Mouse (Mus musculus) liver, adult 2 months (tissue): ENCODE data around the gene Scgb1c1. TPM values are rescaled to one million over a fixed set of nuclear protein-coding genes. Genes with fewer than 3 reads are reported as not detected.

Source experiments
- DNase-seq: peaks from one replicate; pipeline ENCODE4 v3.0.0-alpha.2; 2011; ENCODE audit warnings: low read depth, low spot score; ENCODE audit errors: extremely low read depth
- H3K27ac ChIP-seq: fragments of 200-500 bp; replicated peaks from 2 replicates; pipeline ENCODE4 v1.5.1; 2012; ENCODE audit warnings: low read depth, mild to moderate bottlenecking, control low read depth, inconsistent platforms, low read length; ENCODE audit not compliant: insufficient read depth
- H3K27me3 ChIP-seq: fragments of 200-500 bp; 2 replicates; pipeline ENCODE4 v1.6.1; 2012; ENCODE audit warnings: mild to moderate bottlenecking, moderate library complexity, low read length, inconsistent platforms; ENCODE audit not compliant: control insufficient read depth, insufficient read depth
- H3K36me3 ChIP-seq: fragments of 200-500 bp; 2 replicates; pipeline ENCODE4 v1.6.1; 2012; ENCODE audit warnings: low read length, inconsistent platforms; ENCODE audit not compliant: control insufficient read depth, insufficient read depth
- H3K4me1 ChIP-seq: fragments of 200-500 bp; 2 replicates; pipeline ENCODE4 v1.6.1; 2011; ENCODE audit warnings: low read length; ENCODE audit not compliant: control insufficient read depth, insufficient read depth
- H3K4me3 ChIP-seq: fragments of 200-500 bp; 2 replicates; pipeline ENCODE4 v1.5.1; 2011; ENCODE audit warnings: low read depth, mild to moderate bottlenecking, control low read depth, low read length, moderate library complexity; ENCODE audit not compliant: insufficient read depth
- H3K79me2 ChIP-seq: fragments of 200-500 bp; 2 replicates; pipeline ENCODE4 v1.6.1; 2012; ENCODE audit warnings: inconsistent platforms, mild to moderate bottlenecking, low read length, moderate library complexity; ENCODE audit not compliant: control insufficient read depth, insufficient read depth
- H3K9ac ChIP-seq: fragments of 200-500 bp; 2 replicates; pipeline ENCODE4 v1.6.1; 2012; ENCODE audit warnings: low read depth, mild to moderate bottlenecking, control low read depth, inconsistent platforms, low read length
- CTCF ChIP-seq: fragments of 200-500 bp; IDR thresholded peaks from 2 replicates; pipeline ENCODE4 v1.5.1; 2011; ENCODE audit warnings: low read depth, low read length, control low read depth
- POLR2A ChIP-seq: fragments of 200-500 bp; IDR thresholded peaks from 2 replicates; pipeline ENCODE4 v1.6.1; 2011; ENCODE audit warnings: low read length, control low read depth; ENCODE audit not compliant: insufficient read depth; ENCODE audit errors: extremely low read depth
- WGBS: fragments of 180-500 bp; shearing (Covaris S2); methylation state at CpG from one replicate; pipeline ENCODE4 v1.1.7; 2018; 5-methylcytosine and 5-hydroxymethylcytosine counted together
- polyA plus RNA-seq: library from polyadenylated mRNA; depleted of rRNA; stranded (reverse); fragments of >200 nt; gene quantifications from 2 replicates; pipeline ENCODE4 v1.2.3, GENCODE M21; 2012
- total RNA-seq: library from RNA; depleted of rRNA; stranded (reverse); fragments of >200 nt; gene quantifications from 2 replicates; pipeline ENCODE4 v1.2.3, GENCODE M21; 2014

The Scgb1c1 gene
- total and polyA plus RNA-seq, 2 experiments, result 0.46 to 1.0 TPM

- Histone ChIP-seq H3K27ac (no peak overlapping the region), H3K4me1 (0 out of 2 replicates have a peak, but pooled peaks cover 4% of the 10 kb centered on the region), H3K79me2 (peaks cover 26% of the 10 kb centered on the region), H3K36me3 (peaks cover 40% of the 10 kb centered on the region), H3K27me3 (no peaks in the 10 kb centered on the region), H3K9ac (no peak overlapping the region), H3K4me3 (no peak overlapping the region)
- 93% methylated on average over 6 of the region's 6 CpGs for WGBS
- TF ChIP-seq POLR2A, result no peak
- no peak for TF ChIP-seq CTCF
- no peak for DNase-seq
Measured at GRCm38 (mm10) chr7:140877364-140877763, 32.0 kb downstream of the Scgb1c1 start.

- H3K9ac ChIP-seq, result peak overlapping the region; percentile 17
- 42% methylated on average over 7 of the region's 7 CpGs for WGBS
Measured at GRCm38 (mm10) chr7:140879355-140879754, 34.0 kb downstream of the Scgb1c1 start.

GRCm38 (mm10) chr7:140880419-140880818, 35.1 kb downstream of the Scgb1c1 start:
- H3K36me3 ChIP-seq, result peaks cover 23% of the 10 kb centered on the region
- 18% methylated on average over 3 of the region's 3 CpGs for WGBS
- peak; percentile 99 for DNase-seq

More at GRCm38 (mm10) chr7:140879355-140879754, 34.0 kb downstream of the Scgb1c1 start:
- TF ChIP-seq POLR2A (no peak), CTCF (no peak)
- peak; percentile 53 for DNase-seq
- peak overlapping the region; percentile 45; the same call in 1 of the 2 replicates for H3K4me3 ChIP-seq
- H3K27ac ChIP-seq, result peak overlapping the region; percentile 35
- H3K36me3 ChIP-seq, result peaks cover 26% of the 10 kb centered on the region
- peaks cover 8% of the 10 kb centered on the region for H3K4me1 ChIP-seq
- H3K27me3 ChIP-seq, result no peaks in the 10 kb centered on the region
- peaks cover 29% of the 10 kb centered on the region for H3K79me2 ChIP-seq

GRCm38 (mm10) chr7:140880865-140881515, 35.6 kb downstream of the Scgb1c1 start:
- Histone ChIP-seq H3K36me3 (peaks cover 18% of the 10 kb centered on the region), H3K4me1 (peaks cover 8% of the 10 kb centered on the region), H3K9ac (peak overlapping the region; percentile 70), H3K4me3 (peak overlapping the region; percentile 97), H3K27ac (peak overlapping the region; percentile 99), H3K27me3 (no peaks in the 10 kb centered on the region), H3K79me2 (peaks cover 27% of the 10 kb centered on the region)
- no peak for TF ChIP-seq CTCF
- DNase-seq, result peak; percentile 84
- 4% methylated on average over 8 of the region's 8 CpGs for WGBS

More at GRCm38 (mm10) chr7:140880419-140880818, 35.1 kb downstream of the Scgb1c1 start:
- H3K4me1 ChIP-seq, result peaks cover 8% of the 10 kb centered on the region
- H3K9ac ChIP-seq, result peak overlapping the region; percentile 60
- peaks cover 27% of the 10 kb centered on the region for H3K79me2 ChIP-seq
- H3K27me3 ChIP-seq, result no peaks in the 10 kb centered on the region
- TF ChIP-seq CTCF, result no peak
- no peak for TF ChIP-seq POLR2A
- H3K27ac ChIP-seq, result peak overlapping the region; percentile 99
- H3K4me3 ChIP-seq, result peak overlapping the region; percentile 97; the same call in 1 of the 2 replicates

GRCm38 (mm10) chr7:140881696-140882468, 36.5 kb downstream of the Scgb1c1 start, which contains the start of the genes Psmd13 and Sirt3:
Psmd13 (plus strand) TSS chr7:140881968.
Sirt3 (minus strand) TSS chr7:140882309.
- H3K27me3 ChIP-seq, result no peaks in the 10 kb centered on the region
- H3K36me3 ChIP-seq, result peaks cover 15% of the 10 kb centered on the region
- peak; percentile 79 for DNase-seq
- under 1% methylated on average over 59 of the region's 59 CpGs for WGBS
- H3K27ac ChIP-seq, result peak within 1 kb of the TSS; percentile 99
- H3K9ac ChIP-seq, result peak within 1 kb of the TSS; percentile 90
- H3K4me3 ChIP-seq, result peak within 1 kb of the TSS; percentile 97
- H3K79me2 ChIP-seq, result peaks cover 24% of the 10 kb centered on the region
- TF ChIP-seq CTCF (no peak), POLR2A (peak; percentile 92)
- H3K4me1 ChIP-seq, result peaks cover 8% of the 10 kb centered on the region
